Mouse (Mus musculus) right cerebral cortex, postnatal 36 days (tissue): ENCODE data around the gene Tuba1a.
"Not testable (repeated sequence)": the region's sequence is repeated elsewhere in the genome, so short reads cannot be mapped to it uniquely, and the experiment has no call there.

Experiments used
- DNase-seq, 2 experiments: peaks; one replicate each; pipeline ENCODE4 v3.0.0; 2022; ENCODE audit warnings: low spot score in 2 of 2, mixed read lengths in 1 of 2

Tuba1a gene

DNA sequence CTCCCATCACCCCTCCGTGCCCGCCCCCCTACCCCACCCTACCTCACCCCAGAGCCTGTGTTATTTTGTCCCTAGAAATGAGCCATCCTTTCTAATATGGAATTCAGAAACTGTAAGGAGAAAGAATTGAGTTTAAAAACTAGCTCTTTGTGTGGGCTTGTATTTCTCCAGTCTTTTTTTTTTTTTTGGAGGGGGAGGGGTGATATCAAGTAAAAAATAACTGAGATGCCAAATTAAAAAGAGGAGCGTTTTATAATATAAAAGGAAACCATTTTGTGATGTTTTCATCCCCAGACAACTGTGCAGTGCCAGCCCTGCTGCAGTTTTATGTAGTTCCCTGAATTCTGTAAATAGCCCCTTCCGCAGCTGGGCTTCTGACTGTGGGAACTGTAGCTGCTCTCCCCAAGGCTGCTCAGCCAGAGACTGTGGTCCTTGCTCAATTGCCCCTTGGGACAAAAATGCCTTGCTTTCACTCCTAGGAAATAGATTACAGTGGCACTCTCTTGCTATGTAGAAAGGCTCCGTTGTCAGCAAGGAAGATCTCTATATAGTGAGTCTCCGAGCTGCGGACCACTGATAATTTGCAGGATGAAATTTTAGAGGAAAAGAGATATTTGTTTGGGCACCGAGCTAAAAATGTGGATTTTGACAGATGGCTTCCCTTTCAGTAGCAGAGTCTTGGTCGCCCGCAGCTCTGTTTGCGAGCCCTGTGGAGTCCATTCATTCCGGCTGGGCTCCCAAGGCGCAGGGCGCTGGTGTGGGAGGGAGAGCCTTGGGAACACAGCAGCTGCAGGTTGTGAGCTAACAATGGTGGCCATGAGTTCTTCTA, 1.1 kb upstream of the Tuba1a start:
- peak in 1 of 2 experiments; percentile 58 for DNase-seq

DNA sequence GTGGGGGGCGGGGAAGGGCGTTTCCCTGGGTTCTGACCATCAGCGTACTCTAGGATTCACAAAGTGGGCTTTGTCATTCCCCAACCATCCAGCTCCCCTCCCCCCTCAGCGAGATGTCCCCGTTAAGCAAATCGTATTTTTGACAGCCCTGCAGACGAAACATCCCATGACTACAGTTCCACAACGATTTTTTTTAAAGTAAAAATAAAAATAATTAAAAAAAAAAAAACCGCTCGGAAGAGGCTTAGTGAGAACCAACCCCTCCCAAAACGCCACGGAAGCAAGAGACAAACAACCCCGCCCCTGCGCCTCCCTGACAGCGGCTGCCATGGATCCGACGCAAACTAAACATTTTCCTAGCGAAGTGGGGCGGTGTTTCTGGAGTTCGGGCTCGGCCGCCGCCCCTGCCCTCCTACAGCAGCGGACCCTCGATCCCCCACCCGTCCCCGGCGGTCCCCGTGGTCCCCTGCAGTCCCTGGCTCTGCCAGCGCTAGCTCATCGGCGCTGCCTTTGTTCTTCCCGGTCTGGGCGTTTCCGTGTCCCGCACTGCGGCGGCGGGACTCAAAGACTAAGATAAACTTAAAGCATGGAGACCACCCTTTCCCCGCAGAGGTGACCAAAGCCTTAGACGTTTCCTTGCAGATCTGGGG, 627 bp downstream of the Tuba1a start:
- DNase-seq: no peak

DNA sequence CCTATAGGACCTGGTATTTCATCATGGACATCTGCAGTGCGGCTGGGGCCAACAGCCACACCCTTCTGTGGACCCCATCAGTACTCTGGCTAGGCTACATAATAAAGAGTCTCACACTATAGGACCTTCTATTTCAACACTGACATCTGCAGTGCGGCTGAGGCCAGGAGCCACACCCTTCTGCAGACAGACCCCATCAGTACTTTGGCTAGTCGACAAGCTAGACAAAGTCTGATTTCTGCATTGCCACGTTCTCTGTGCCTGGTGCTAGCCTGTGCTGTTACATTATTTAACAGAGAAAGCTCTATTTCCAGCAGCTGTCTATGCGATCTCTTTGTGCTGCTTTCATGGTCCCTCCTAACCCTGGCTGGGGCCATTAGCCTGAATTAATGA, 1.4 kb downstream of the Tuba1a start:
- DNase-seq: no peak

DNA sequence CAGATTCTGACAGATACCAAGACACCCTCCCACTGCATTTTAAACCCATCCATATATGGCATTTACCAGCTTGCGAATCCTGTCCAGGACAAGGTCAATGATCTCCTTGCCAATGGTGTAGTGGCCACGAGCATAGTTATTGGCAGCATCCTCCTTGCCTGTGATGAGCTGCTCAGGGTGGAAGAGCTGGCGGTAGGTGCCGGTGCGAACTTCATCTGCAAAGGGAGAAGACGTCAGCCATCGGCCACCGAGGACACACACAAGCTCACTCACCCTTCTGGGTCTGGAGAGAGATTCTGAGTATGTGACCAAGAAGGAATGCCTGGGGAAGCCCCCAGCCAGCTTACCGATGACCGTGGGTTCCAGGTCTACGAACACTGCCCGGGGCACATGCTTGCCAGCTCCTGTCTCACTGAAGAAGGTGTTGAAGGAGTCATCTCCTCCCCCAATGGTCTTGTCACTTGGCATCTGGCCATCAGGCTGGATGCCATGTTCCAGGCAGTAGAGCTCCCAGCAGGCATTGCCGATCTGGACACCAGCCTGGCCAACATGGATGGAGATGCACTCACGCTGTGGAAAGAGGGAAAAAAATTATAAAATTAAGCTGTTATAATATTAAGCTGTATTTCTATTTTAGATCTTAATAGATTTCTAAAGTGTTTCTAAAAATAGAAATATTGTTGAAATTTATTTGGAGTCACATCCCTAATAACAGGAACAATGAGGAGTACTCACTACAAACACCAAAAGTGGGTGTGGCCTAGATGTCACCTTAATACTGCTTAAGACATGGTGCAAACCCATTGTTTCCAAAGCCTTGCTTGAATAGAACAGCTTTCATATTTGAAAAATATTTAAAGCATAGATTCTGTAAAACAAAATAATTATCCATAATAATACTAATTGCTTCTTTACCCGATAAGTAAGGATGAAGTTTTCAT, 2.1 kb downstream of the Tuba1a start:
- not testable (repeated sequence) for DNase-seq

DNA sequence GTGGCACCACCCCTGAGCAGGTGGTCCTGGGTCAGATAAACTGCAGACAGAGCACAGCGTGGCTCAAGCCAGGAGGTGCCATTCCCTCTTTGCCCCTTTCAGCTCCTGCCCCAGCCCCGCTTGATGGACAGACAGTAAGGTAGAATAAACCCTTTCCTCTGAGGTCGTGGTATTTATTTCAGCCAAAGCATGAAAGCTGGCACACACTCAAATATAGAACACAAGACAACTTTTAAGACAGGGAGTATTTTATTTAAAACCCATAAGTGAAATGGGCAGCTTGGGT, 4.0 kb downstream of the Tuba1a start:
- DNase-seq: no peak

DNA sequence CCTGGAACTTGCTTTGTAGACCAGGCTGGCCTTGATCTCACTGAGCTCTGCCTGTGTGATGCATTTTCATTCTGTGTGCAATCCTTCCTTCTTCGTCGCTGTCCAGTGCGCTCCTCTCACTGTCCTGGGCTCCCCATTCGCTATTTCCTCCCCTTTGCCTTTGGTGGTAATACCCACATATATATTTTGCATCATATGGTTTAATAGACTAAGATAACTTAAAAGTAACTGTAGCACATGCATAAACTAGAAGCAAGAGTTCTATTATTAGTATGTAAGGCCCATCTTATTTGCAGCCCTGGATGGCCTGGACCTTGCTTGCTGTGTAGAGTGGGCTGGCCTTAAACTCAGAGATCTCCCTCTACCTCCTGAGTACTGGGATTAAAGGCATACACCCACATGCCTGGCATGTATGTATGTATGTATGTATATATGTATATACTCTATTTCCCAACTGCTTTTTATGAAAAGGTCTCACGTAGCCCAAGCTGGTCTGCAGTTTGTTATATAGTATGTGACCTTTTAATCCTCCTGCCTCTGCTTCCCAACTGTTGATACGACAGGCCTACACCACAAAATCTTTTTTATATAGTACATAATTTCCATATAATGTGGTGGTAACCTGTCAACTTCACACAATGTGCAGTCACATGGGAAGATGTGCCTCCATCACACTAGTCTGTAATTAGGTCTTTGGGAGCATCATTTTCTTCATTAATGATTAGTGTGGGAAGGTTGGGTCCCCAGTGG, 4.5 kb downstream of the Tuba1a start:
- no peak for DNase-seq

DNA sequence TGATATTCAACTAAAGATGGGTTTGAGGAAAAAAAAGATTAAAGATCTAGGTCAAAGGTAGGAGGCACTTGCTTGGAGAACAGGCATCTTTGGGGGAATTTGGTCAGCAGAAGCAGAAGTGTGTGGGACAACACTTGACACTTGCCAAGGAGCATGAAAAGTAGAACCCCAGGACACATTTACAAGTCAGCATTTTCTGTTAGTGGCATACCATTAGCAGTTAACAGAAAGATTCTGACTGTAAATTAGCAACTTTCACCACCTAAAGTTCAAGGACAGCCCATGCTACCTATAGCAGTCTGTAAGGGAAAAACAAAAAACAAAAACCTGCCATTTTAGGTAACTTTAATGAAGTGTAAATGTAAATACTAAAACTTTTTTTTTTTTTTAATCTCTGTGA, 5.1 kb downstream of the Tuba1a start:
- DNase-seq: no peak

DNA sequence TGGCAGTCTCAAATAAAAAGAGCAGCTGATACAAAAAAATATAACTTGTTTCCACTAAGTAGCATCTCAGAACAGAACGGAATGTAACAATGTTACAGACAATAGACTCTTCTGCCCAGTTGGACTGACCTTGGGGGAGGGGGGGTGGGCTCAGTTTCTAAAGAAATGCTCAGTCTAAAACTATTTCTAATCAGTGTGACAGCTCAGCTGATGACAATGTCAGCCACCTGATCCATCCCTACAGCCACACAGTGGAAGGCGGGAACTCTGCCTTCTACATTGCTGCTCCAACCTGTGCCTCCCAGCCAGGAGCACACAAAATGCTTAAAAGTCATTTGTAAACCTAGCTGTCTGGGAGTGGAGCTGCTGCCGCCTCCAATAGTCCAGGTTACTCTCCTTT, 5.6 kb downstream of the Tuba1a start:
- no peak for DNase-seq

DNA sequence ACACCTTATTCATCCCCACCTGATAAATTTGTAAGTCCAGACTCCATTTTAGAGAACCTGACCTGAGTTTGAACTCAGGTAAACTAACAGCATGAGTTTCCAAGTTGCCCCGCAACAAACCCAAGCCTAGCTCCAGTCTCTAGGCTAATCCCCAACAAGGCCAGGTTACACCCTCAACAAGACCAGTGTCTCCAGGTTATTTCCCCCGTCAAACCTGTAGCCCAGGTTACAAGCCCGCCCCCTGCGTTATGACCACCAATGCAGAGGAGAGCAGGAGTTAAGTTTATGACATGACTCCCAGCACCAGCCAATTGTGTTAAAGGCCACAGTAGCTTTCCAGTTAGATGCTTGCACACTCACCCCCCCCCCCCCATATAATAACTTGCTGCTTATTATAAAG, 10.4 kb downstream of the Tuba1a start:
- no peak for DNase-seq

DNA sequence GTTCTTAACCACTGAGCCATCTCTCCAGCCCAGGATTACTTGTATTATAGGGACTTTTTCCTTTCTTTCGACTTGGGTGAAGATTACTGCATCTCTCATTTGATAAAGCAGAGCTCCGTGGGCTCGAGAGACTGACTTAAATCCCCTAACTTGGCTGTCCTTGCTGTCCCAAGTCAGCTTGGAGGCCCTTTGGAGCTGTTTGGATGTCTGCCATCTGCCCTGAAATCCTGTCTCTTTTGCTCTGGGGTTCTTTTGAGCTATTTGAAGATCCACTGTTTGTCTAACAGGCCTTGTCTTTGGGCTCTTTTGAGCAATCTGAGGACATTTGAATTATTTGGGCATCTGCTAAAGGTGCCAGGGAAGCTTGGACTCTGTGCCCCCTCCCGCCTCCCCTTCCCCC, 11.4 kb downstream of the Tuba1a start:
- no peak for DNase-seq

DNA sequence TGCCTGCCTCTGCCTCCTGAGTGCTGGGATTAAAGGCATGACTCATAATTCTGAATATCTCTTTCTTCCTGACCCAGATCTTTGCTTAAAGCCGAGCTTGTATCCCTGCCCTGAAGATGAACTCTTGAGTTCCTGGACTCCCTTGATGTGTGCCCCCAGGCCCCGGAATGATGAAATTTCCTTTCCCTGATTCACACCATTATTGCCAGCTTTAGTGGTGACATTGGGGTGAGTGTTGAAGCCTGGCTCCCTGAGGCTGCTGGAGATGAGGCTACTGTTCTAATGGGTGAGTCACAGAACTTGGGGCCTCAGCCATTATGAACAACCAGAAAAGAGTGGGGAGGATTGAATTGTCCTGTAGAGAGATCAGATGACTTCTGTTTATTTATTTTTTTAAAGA, 12.0 kb downstream of the Tuba1a start:
- DNase-seq: no peak

DNA sequence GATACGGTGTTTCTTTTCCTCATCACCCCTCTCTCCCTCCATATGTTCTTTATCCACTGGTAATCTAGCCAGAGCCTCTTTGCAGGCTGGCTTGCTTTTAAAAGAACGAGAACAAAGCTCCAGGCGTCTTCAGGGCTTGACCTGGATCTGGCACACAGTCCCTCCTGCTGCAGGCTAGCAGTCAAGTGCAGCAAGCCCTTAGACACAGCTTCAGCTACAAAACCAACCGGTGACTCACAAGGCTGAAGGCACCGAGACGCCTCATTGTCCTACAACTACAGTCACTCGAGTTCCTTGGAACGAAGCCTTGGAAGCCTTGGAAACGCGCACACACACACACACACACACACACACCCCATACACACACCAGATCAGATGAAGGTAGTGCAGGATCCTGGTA, 12.7 kb downstream of the Tuba1a start:
- no peak for DNase-seq

DNA sequence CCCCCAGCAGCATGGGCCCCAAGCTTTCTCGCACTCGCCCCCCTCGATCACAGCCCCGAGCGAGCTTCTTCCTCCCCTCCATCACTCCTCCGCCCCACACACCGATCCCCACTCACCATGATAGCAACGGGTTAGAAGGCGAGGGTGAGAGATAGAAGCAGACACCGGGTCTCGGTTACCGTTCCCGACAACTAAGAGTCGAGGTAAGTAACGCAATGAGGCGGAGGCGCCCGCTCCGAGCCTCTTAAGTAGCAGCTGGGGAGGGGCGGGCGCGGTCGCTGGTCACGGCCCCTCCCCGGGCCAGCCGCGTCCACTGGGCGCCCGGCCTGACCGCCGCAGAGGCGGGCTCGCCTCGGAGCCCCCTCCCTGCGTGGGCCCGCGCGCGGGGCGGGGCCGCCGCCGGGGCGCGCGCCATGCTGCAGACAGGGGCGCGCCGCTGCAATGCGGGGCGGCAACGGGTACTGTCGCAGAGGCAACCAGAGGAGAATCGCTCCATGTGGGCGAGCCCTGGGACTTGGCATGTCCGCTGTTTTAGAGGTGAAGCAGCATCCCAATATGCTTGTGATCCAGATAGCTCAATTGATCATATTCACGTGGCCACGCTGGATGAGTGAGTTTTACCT, 19.2 kb downstream of the Tuba1a start, which contains the start of gene Tuba1b:
TSS of gene Tuba1b (minus strand) at position 349 of the 623 bp plus-strand sequence.
- peak; percentile 88 to 90 for DNase-seq

DNA sequence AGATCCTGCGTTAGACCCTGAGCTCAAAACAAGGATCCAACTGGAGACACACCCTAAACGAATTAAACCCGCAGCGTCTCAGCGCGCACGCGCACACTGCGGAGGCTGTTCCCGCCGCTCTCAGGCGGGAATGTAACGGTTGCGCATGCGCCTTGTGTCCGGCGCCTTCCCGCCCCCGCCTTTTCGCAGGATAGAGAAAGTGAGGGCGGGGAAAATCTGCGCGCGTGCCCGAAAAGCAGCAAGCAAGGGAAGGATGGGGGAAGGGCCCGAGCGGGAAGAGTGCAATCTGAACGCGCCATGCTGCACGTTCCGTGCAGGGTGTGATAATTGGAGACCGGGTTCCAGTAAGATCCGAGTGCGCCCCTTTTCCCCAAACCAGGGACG, 19.7 kb downstream of the Tuba1a start:
- DNase-seq: peak; percentile 92 to 95

DNA sequence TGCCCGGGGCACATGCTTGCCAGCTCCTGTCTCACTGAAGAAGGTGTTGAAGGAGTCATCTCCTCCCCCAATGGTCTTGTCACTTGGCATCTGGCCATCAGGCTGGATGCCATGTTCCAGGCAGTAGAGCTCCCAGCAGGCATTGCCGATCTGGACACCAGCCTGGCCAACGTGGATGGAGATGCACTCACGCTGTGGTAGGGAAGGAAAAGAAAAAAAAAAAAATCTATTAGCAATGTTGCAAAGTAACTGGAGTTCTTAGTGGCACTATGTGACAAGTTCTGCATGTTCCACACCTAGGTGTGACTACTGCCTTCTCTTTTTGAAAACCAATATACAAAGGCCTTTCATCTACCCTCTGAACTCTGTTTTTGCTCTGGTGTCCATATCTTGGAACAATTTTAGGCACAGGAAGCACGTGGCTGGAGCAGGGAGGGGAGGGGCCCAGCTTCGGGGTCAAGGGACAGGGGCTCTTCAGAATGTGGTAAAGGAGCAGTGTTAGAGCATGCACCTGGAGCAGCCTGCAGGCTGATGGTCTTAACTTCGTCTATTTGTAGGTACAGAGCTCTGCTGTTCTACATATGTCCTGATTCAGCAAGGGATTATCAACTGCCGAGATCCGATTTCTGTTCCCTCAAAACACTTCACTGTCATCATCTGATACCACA, 20.4 kb downstream of the Tuba1a start:
- DNase-seq: not testable (repeated sequence)

DNA sequence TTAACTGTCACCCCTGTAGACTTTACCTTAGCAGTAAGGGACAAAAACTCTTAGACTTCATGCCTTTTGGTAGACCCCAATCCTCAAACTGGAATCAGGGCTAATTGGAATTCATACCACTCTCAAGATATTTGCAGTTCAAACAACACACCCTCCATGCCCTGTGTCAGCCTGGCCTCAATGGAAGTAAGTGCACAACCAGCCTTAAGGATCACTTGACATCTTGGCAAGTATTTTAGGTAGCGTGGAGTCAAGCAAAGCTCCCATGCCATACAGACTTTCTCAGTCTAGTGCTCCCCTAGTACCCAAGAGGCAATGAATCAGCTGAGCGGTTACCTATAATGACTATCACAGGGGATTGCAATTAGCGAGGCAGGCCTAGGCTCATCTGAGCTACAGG, 22.5 kb downstream of the Tuba1a start:
- DNase-seq: no peak

DNA sequence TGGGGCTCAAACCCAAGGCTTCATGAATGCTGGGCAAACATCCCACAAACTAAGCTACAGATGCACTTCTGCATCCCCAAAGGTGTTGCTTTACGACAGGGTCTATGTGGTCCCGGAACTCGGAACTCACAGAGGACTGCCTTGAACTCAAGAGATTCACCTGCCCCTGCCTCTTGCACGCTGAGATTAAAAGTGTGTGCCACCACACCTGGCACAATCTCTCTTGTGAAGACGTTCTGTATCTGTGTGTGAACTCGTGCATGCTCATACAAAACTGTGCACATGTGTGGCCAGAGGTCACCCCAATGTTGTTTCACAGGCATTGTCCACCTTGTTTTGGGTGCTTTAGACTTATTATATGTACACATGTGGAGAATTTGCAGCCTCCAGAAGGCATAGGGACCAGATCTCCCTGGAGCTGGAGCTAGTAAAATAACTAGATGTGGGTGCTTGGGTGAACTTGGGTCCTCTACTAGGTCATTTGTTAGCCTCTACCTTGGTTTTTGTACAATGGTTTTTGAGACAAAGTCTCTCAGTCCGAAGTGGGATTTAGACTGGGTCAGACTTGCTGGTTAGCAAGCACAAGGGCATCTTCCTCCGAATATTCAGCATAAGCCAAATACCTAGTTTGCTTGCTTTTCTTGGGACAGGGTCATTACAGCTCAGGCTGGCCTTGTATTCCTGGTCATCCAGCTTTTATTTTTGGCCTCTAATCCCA, 23.3 kb downstream of the Tuba1a start:
- no peak for DNase-seq

DNA sequence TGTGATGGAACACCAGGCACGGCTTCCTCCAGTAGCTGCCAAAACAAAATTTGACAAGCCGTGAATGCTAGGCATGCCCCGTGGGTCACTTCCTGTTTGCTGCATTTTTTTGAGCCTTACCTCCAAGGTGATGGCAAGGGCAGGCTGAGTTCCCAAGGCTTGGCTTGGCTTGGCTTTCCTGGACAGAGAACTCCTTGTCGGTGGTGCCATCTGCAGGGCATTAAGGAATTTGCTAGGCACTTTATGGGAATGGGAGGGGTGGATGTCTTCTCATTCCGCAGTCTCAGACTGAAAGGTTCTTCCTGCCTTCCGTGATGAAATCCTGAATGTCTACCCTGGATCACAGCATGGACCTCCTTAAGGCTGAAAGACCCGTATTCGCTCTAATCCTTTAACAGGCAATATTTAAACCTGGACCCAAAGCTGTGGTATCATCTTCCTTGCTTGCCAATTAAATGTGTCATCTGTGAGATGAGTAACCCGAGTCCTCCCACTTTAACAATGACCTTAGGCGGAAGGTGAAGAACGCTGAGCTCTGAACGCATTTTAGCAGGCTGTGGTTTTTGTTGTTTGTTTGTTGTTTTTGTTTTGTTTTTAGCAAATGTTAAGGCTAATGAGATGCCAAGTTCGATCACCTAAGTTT, 24.8 kb downstream of the Tuba1a start:
- peak in 1 of 2 experiments; percentile 45 for DNase-seq

DNA sequence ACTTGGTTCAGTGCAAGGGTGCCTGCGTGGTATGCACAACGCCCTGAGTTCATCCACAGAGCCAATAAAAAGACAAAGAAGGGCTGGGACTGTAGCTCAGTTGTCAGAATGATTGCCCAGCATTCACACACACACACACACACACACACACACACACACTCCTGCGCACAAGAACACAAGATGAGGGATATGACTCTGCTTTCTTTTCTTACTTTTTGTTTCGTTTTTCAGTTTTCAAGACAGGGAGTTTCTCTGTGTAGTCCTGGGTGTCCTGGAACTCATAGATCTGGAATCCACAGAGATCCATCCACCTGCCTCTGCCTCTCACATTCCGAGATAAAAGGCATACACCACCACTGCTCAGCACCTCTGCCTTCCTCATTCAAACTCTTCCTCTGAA, 25.9 kb downstream of the Tuba1a start:
- DNase-seq: no peak

DNA sequence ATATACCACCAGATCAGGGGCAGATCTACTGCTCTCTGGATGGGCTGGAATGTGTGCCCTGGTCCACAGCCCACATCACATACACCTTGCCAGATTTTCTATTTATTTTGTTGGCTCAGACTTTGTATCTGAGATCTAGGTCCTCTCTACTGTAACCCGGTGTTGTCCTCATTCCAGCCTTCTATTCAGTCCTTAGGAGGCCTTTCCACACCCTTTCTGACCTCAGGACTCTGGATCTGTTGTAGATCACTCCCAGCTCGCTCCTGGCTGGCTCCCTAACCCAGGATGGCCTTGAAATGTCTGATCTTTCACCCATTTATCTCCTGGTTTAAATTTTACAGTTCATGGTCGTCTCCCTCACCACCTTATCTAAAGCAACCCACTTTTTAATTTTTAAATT, 28.8 kb downstream of the Tuba1a start:
- no peak for DNase-seq
